10 mouse cellular contexts compared by ENCODE assay signal in the genomic region with DNA sequence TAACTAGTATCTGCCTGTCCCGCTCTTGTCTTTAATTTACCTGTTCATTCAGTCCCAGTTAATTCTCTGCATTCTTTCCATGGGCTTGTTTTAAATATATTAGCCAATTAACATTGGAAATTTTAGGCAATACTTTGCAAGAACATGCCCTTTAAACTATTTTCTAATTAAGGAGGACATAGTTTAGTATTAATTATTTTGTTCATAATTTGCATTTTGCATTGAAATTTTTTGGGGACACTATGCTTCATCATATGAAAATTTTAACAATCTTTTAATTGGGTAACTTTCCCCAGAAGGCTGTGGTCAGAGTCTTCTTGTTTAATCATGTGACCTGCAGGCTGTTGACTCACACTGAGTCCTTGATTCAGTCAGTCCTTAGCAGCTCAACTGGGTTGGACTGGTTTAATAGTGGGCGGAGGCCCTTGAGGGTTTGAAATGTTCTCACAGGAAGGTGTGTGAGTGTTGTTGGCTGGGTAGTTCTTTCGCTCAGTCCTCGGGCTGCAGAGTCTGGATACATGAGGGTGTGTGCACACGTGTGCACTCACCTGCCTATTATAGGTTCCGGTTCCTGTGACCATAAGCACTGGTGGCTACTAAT.
DNase-seq lines count a peak whose midpoint lies in the region; ATAC-seq and TF ChIP-seq lines count a peak whose summit lies in the region.
"Had no signal": no experiment of that assay in that cellular context is flagged by ENCODE, and none has a peak within 500 bp of the region (broad histone marks: within the 10 kb centered on the region; RNA-seq: fewer than 3 reads in every experiment).

No protein-coding gene starts in this region.

- intact Hi-C loops in gastrocnemius, adult 2 months (cut with DNase I) = no loop called here
- intact Hi-C loops in gastrocnemius, postnatal 14 days (cut with DNase I; ENCODE audit: low total_unique reads) = no loop called here

- H3K4me3 ChIP-seq in gastrocnemius, adult 2 months = no peak overlapping the region
- H3K4me3 ChIP-seq in intestine, embryonic 14.5 days (ENCODE audit: low read depth, low read length) = no peak overlapping the region
- no peak overlapping the region for H3K4me3 ChIP-seq in lung, adult 2 months (replicated peaks; ENCODE audit: extremely low read depth, low read depth, low read length)
- H3K4me3 ChIP-seq: erythroblast, embryonic 14.5 days; liver, embryonic 13.5 days had no signal

- no peaks in the 10 kb centered on the region for H3K4me1 ChIP-seq in intestine, embryonic 14.5 days (replicated peaks; ENCODE audit: control insufficient read depth, insufficient read depth, low read length)
- peaks cover 8% of the 10 kb centered on the region for H3K4me1 ChIP-seq in lung, adult 2 months (ENCODE audit: control insufficient read depth, insufficient read depth, low read length)
- H3K4me1 ChIP-seq: liver, embryonic 13.5 days had no signal

- peak; percentile 89 for ATAC-seq in intestine, embryonic 14.5 days (replicated peaks; ENCODE audit: low FRiP score, low TSS enrichment, low read depth)

- WGBS in intestine, embryonic 14.5 days = 66% methylated on average over 6 of the region's 6 CpGs
- WGBS in lung, adult 2 months = 40% methylated on average over 6 of the region's 6 CpGs

- no peak for TF ChIP-seq CTCF in gastrocnemius, adult 2 months (IDR thresholded peaks at IDR 0.05)
- no peak for TF ChIP-seq CTCF in lung, adult 2 months (IDR thresholded peaks at IDR 0.05; ENCODE audit: insufficient read depth, low read length)

- H3K27me3 ChIP-seq in intestine, embryonic 14.5 days (replicated peaks; ENCODE audit: control insufficient read depth, insufficient read depth, low read length) = no peaks in the 10 kb centered on the region
- H3K27me3 ChIP-seq: liver, embryonic 13.5 days had no signal

- no peak for TF ChIP-seq POLR2A in lung, adult 2 months (IDR thresholded peaks at IDR 0.05; ENCODE audit: borderline replicate concordance, extremely low read depth, low read depth, low read length)

- no peaks in the 10 kb centered on the region for H3K9me3 ChIP-seq in intestine, embryonic 14.5 days (ENCODE audit: control insufficient read depth, low read length)
- H3K9me3 ChIP-seq: liver, embryonic 13.5 days had no signal

- H3K4me2 ChIP-seq in intestine, embryonic 14.5 days (ENCODE audit: low read length) = no peak overlapping the region
- H3K4me2 ChIP-seq: liver, embryonic 13.5 days had no signal

- H3K9ac ChIP-seq in intestine, embryonic 14.5 days (ENCODE audit: low read length) = no peak overlapping the region
- H3K9ac ChIP-seq: liver, embryonic 13.5 days had no signal

- no peaks in the 10 kb centered on the region for H3K36me3 ChIP-seq in intestine, embryonic 14.5 days (ENCODE audit: control insufficient read depth, insufficient read depth, low read length)
- H3K36me3 ChIP-seq: liver, embryonic 13.5 days had no signal

- peak overlapping the region; percentile 50 for H3K27ac ChIP-seq in gastrocnemius, adult 2 months
- H3K27ac ChIP-seq in intestine, embryonic 14.5 days (ENCODE audit: low read depth) = no peak overlapping the region
- H3K27ac ChIP-seq: liver, embryonic 13.5 days had no signal

- no peak for DNase-seq in gastrocnemius, adult 2 months
- DNase-seq in gastrocnemius, postnatal 14 days = no peak
- peak; percentile 91 for DNase-seq in Muller cell, postnatal 12 days (ENCODE audit: inconsistent ontology term)
- no peak for DNase-seq in intestine, embryonic 14.5 days (ENCODE audit: low spot score)
- peak; percentile 60 for DNase-seq in lung, adult 2 months
- no peak for DNase-seq in cerebellum, postnatal 36 days
- no peak for DNase-seq in ovary, postnatal 36 days (ENCODE audit: low spot score)
- no peak for DNase-seq in thymus, postnatal 36 days
- DNase-seq: liver, embryonic 13.5 days had no signal

Comparison
In these comparisons a context has a peak if more than half of its experiments do, and no peak if none do; other contexts are left out.
1. DNase-seq: peak in Muller cell, postnatal 12 days (single experiment) and lung, adult 2 months (single experiment); none in gastrocnemius, adult 2 months (single experiment), gastrocnemius, postnatal 14 days (single experiment), intestine, embryonic 14.5 days (single experiment), cerebellum, postnatal 36 days (0 of 2), ovary, postnatal 36 days (single experiment) and thymus, postnatal 36 days (0 of 2).